Mouse (Mus musculus): ENCODE results near the gene Krtap1-5.

- TF ChIP-seq ZNF384 (IDR thresholded peaks at IDR 0.05; ENCODE audit: low read depth, low read length) = no peak
- no peak for TF ChIP-seq MAFK (IDR thresholded peaks at IDR 0.05; ENCODE audit: insufficient read depth, low read depth, low read length)
- no peak for TF ChIP-seq HCFC1 (IDR thresholded peaks at IDR 0.05; ENCODE audit: borderline replicate concordance, insufficient read depth, low read length)
- no peak for TF ChIP-seq CHD2 (IDR thresholded peaks at IDR 0.05; ENCODE audit: low read depth, low read length)
These were observed 47.3 kb upstream of the Krtap1-5 start, which contains the start of gene Krtap4-1 for GRCm38 (mm10) chr11:99628138-99628537.

All from ES-E14 (cell line).